Mouse (Mus musculus): ENCODE measurements around the gene Tex26. TPM values are rescaled to one million over a fixed set of nuclear protein-coding genes. Genes with fewer than 3 reads are reported as not detected.

The Tex26 gene
- polyA plus RNA-seq, 1 experiment, result 0.28 TPM

DNA sequence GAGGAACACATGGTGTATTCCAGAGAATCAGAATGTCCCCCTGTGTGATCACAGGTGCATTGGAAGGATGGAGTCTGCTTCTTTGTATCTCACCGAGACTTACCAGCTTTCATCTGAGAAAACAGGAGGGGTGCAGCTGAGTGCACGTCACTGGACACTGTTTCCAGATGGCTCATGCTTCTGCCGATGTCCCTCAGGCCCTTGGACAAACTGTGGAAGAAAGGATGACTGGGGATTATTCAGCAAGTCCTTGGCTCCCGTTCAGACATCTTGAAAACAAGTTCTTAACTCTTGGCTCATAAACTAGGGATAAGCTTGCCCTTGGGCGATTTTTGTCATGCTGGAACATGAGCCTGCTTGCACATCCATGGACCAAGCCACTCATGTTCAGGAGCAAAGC, 36.1 kb upstream of the Tex26 start:
- TF ChIP-seq MYOG (IDR thresholded peaks at IDR 0.05; ENCODE audit: control insufficient read depth, extremely low read depth, insufficient read length) (no peak), MAX (IDR thresholded peaks at IDR 0.05) (no peak), CEBPB (IDR thresholded peaks at IDR 0.05; ENCODE audit: low read depth) (no peak), USF1 (IDR thresholded peaks at IDR 0.05; ENCODE audit: low read depth) (no peak), CTCF (IDR thresholded peaks at IDR 0.05; ENCODE audit: control insufficient read depth, insufficient read depth, insufficient read length) (no peak), MYOD1 (IDR thresholded peaks at IDR 0.05; ENCODE audit: control insufficient read depth, insufficient read length, low read depth) (no peak), FOSL1 (IDR thresholded peaks at IDR 0.05; ENCODE audit: insufficient read depth, low read length, poor library complexity, severe bottlenecking) (no peak)

DNA sequence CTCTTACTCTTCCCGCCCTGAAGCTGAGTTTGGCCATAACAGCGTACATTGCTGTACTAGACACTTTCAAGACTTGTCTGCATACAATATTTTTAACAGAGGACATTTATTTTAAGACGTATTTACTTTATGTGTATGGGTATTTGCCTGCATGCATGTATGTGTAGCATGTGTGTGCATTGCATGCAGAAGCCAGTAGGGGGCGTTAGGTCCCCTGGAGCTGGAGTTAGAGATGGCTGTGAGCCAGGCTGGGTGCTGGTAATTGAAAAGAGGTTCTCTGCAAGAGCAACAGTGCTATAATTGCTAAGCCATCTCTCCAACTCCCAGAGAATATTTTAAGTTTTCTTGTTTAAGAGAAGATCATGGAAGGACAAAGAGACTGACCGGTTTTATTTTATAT, 34.8 kb upstream of the Tex26 start:
- no peaks in the 10 kb centered on the region for H3K79me3 ChIP-seq (ENCODE audit: low read depth)

More for the DNA sequence above, 36.1 kb upstream of the Tex26 start:
- Histone ChIP-seq H3K27me3 (ENCODE audit: control insufficient read depth, insufficient read depth, insufficient read length) (no peaks in the 10 kb centered on the region), H3K4me3 (ENCODE audit: insufficient read depth, poor library complexity, severe bottlenecking) (no peak overlapping the region), H3ac (ENCODE audit: control insufficient read depth, insufficient read length, low read depth) (no peak overlapping the region), H3K79me2 (ENCODE audit: control insufficient read depth, insufficient read depth) (no peaks in the 10 kb centered on the region), H3K79me3 (ENCODE audit: low read depth) (no peaks in the 10 kb centered on the region), H3K36me3 (ENCODE audit: control insufficient read depth, insufficient read depth) (no peaks in the 10 kb centered on the region)

DNA sequence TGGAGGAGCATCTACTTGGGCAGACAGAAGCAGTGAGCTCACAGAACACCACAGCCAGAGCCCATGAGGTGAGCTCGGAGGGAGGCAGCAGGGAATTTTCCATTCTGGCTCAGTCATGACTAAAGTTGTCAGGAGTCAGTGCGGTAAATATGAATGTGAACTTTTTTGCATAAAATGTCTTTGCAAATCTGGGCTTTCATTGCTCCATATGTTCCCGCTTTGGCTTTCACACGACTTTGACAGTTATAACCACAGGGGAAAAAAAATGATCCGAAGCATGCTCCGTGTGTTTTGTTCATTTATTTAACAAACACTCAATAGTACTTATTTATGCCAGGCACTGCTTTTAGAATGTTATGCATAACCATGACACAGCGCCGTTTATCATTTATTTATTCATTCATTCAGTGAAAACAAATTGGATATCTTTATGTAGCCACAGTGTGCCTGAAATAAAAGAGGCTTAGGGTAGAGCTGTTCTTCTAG, 32.6 kb upstream of the Tex26 start:
- Histone ChIP-seq H3K27me3 (ENCODE audit: control insufficient read depth, insufficient read depth, insufficient read length) (no peaks in the 10 kb centered on the region), H3K36me3 (ENCODE audit: control insufficient read depth, insufficient read depth) (no peaks in the 10 kb centered on the region), H3K79me3 (ENCODE audit: low read depth) (no peaks in the 10 kb centered on the region), H3K79me2 (ENCODE audit: control insufficient read depth, insufficient read depth) (no peaks in the 10 kb centered on the region), H3K4me3 (ENCODE audit: insufficient read depth, poor library complexity, severe bottlenecking) (no peak overlapping the region), H3ac (ENCODE audit: control insufficient read depth, insufficient read length, low read depth) (no peak overlapping the region)
- TF ChIP-seq MYOG (IDR thresholded peaks at IDR 0.05; ENCODE audit: control insufficient read depth, extremely low read depth, insufficient read length) (no peak), MYOD1 (IDR thresholded peaks at IDR 0.05; ENCODE audit: control insufficient read depth, insufficient read length, low read depth) (no peak), CTCF (IDR thresholded peaks at IDR 0.05; ENCODE audit: control insufficient read depth, insufficient read depth, insufficient read length) (no peak), CEBPB (IDR thresholded peaks at IDR 0.05; ENCODE audit: low read depth) (no peak), USF1 (IDR thresholded peaks at IDR 0.05; ENCODE audit: low read depth) (no peak), FOSL1 (IDR thresholded peaks at IDR 0.05; ENCODE audit: insufficient read depth, low read length, poor library complexity, severe bottlenecking) (no peak)

More for the DNA sequence above, 34.8 kb upstream of the Tex26 start:
- H3K79me2 ChIP-seq (ENCODE audit: control insufficient read depth, insufficient read depth), result no peaks in the 10 kb centered on the region
- no peaks in the 10 kb centered on the region for H3K27me3 ChIP-seq (ENCODE audit: control insufficient read depth, insufficient read depth, insufficient read length)
- no peak overlapping the region for H3ac ChIP-seq (ENCODE audit: control insufficient read depth, insufficient read length, low read depth)
- no peaks in the 10 kb centered on the region for H3K36me3 ChIP-seq (ENCODE audit: control insufficient read depth, insufficient read depth)
- no peak for TF ChIP-seq CTCF (IDR thresholded peaks at IDR 0.05; ENCODE audit: control insufficient read depth, insufficient read depth, insufficient read length)
- no peak for TF ChIP-seq FOSL1 (IDR thresholded peaks at IDR 0.05; ENCODE audit: insufficient read depth, low read length, poor library complexity, severe bottlenecking)
- TF ChIP-seq USF1 (IDR thresholded peaks at IDR 0.05; ENCODE audit: low read depth), result no peak
- no peak for TF ChIP-seq MYOG (IDR thresholded peaks at IDR 0.05; ENCODE audit: control insufficient read depth, extremely low read depth, insufficient read length)
- TF ChIP-seq MYOD1 (IDR thresholded peaks at IDR 0.05; ENCODE audit: control insufficient read depth, insufficient read length, low read depth), result no peak
- no peak for TF ChIP-seq CEBPB (IDR thresholded peaks at IDR 0.05; ENCODE audit: low read depth)
- TF ChIP-seq MAX (IDR thresholded peaks at IDR 0.05), result no peak
- H3K4me3 ChIP-seq (ENCODE audit: insufficient read depth, poor library complexity, severe bottlenecking), result no peak overlapping the region

DNA sequence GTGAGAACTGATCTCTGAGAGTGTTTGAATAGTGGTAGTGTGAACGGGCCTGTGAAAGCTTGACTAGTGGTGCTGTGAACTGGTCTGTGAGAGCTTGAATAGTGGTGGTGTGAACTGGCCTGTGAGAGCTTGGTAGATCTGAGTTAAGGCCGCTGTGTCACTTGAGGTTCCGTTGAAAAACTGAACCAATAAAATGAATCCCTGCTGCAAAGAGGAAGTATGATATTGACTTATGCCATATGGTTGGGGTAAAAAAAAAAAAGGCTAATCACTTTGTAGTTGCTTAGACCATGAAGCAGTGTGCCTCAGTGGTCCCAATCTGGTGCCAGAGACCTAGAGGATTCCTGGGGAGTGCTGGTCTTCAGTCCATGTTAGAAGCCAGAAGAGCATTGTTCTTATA, 30.0 kb upstream of the Tex26 start:
- no peak overlapping the region for H3K4me3 ChIP-seq (ENCODE audit: insufficient read depth, poor library complexity, severe bottlenecking)
- H3K79me2 ChIP-seq (ENCODE audit: control insufficient read depth, insufficient read depth), result no peaks in the 10 kb centered on the region
- H3K36me3 ChIP-seq (ENCODE audit: control insufficient read depth, insufficient read depth), result no peaks in the 10 kb centered on the region
- TF ChIP-seq FOSL1 (IDR thresholded peaks at IDR 0.05; ENCODE audit: insufficient read depth, low read length, poor library complexity, severe bottlenecking) (no peak), MYOD1 (IDR thresholded peaks at IDR 0.05; ENCODE audit: control insufficient read depth, insufficient read length, low read depth) (no peak), USF1 (IDR thresholded peaks at IDR 0.05; ENCODE audit: low read depth) (no peak)
- H3ac ChIP-seq (ENCODE audit: control insufficient read depth, insufficient read length, low read depth), result no peak overlapping the region
- no peaks in the 10 kb centered on the region for H3K79me3 ChIP-seq (ENCODE audit: low read depth)
- no peaks in the 10 kb centered on the region for H3K27me3 ChIP-seq (ENCODE audit: control insufficient read depth, insufficient read depth, insufficient read length)

DNA sequence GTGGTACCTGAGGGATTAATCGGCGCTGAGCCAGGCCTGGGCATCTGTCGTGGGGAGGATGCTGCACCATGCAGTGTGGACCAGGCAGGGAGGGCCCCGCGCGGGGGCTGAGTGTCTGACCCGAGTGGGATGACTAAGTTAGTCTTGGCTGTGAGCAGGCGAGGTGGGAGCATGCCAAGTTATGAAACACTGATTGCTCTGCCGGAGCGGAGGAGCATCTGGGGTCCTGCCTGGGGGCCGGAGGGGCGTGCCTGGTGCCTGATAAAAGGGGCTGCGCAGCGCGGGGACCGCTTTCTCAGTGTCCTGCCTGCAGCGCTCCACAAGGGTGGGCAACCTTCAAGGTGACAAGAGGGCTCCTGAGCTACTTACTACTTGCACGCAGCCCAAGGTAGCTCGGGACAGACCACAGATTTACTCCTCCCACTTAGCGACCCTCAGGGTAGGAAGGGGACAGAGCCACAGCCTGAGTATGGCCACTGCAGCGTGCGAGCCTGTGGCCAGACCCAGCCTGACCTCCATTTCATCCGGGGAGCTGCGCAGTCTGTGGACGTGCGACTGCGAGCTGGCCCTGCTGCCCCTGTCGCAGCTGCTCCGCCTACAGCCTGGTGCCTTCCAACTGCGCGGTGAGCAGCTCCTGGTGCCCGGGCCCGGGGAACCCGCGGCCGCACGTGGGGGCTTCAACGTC, 27.8 kb upstream of the Tex26 start, which contains the start of gene Medag:
Medag (plus strand) TSS at position 241 of the 685 bp plus-strand sequence.
- Histone ChIP-seq H3K4me3 (ENCODE audit: insufficient read depth, poor library complexity, severe bottlenecking) (no peak within 1 kb of the TSS), H3K36me3 (ENCODE audit: control insufficient read depth, insufficient read depth) (no peaks in the 10 kb centered on the region), H3K79me2 (ENCODE audit: control insufficient read depth, insufficient read depth) (no peaks in the 10 kb centered on the region), H3ac (ENCODE audit: control insufficient read depth, insufficient read length, low read depth) (no peak within 1 kb of the TSS), H3K27me3 (ENCODE audit: control insufficient read depth, insufficient read depth, insufficient read length) (no peaks in the 10 kb centered on the region), H3K79me3 (ENCODE audit: low read depth) (no peaks in the 10 kb centered on the region)
- TF ChIP-seq MAX (IDR thresholded peaks at IDR 0.05) (no peak), CTCF (IDR thresholded peaks at IDR 0.05; ENCODE audit: control insufficient read depth, insufficient read depth, insufficient read length) (no peak), USF1 (IDR thresholded peaks at IDR 0.05; ENCODE audit: low read depth) (no peak), MYOG (IDR thresholded peaks at IDR 0.05; ENCODE audit: control insufficient read depth, extremely low read depth, insufficient read length) (no peak), CEBPB (IDR thresholded peaks at IDR 0.05; ENCODE audit: low read depth) (no peak), MYOD1 (IDR thresholded peaks at IDR 0.05; ENCODE audit: control insufficient read depth, insufficient read length, low read depth) (no peak), FOSL1 (IDR thresholded peaks at IDR 0.05; ENCODE audit: insufficient read depth, low read length, poor library complexity, severe bottlenecking) (no peak)

Data from C2C12 (cell line).